Mouse (Mus musculus): Measurements from ENCODE around the gene Olfr1444. TPM values are rescaled to one million over a fixed set of nuclear protein-coding genes. Genes with fewer than 3 reads are reported as not detected.

Olfr1444 gene
- not detected in 2 replicates for polyA plus RNA-seq (2014; fragmentation: Nextera tagmentation; extraction: Ambion mirVana)

- no peaks in the 10 kb centered on the region for H3K9me3 ChIP-seq (ENCODE audit: control insufficient read depth, low read length)
Measured at GRCm38 (mm10) chr19:12856983-12857382, at the start of gene Olfr1444. Gene Olfr1444 (plus strand): TSS chr19:12857283.

DNA sequence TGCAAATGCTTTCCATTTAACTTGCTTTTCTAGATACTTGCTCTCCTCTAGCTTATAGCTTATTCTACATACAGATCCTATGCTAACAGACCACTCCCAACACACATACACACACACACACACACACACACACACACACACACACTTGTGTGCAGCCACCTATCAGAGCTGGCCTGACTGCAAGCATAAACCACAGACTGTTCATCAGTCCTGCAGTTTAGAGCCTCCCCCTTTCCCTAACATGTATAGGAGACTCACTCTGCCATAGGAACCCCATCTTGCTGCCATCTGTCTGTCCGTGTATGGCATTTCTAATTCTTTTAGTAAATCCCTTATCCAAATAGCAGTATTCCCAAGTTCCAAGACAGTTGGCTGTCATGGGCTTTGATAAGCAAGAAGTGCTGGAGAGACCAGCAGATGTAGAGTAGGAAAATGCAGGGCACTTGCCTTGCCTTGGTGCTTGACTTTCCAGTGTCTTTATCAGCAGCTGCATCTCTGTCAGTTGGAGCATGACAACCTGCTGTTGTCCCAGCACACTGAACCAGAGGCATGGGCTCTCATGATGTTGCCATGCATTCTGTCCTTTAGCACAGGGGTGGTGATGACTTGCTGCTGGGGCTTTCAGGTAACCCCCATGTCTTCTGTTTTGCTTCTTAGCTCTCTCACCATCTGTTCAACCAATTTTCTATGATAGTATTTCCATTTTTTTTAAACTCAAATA, 44.3 kb upstream of the Olfr1444 start:
- 69% methylated on average over 1 of the region's 1 CpGs for WGBS
- Histone ChIP-seq H3K4me2 (replicated peaks; ENCODE audit: low read depth, low read length) (no peak overlapping the region), H3K4me1 (ENCODE audit: control insufficient read depth, insufficient read depth, low read length) (no peaks in the 10 kb centered on the region), H3K27ac (ENCODE audit: low read depth, low read length) (no peak overlapping the region), H3K4me3 (ENCODE audit: low read length) (no peak overlapping the region), H3K27me3 (ENCODE audit: control insufficient read depth, insufficient read depth, low read length) (no peaks in the 10 kb centered on the region), H3K9me3 (ENCODE audit: control insufficient read depth, low read length) (no peaks in the 10 kb centered on the region), H3K36me3 (ENCODE audit: control insufficient read depth, insufficient read depth, low read length) (no peaks in the 10 kb centered on the region), H3K9ac (ENCODE audit: low read depth, low read length) (no peak overlapping the region)
- no peak for ATAC-seq (ENCODE audit: low FRiP score, low TSS enrichment)

More at GRCm38 (mm10) chr19:12856983-12857382, at the start of gene Olfr1444:
- Histone ChIP-seq H3K27me3 (ENCODE audit: control insufficient read depth, insufficient read depth, low read length) (no peaks in the 10 kb centered on the region), H3K27ac (ENCODE audit: low read depth, low read length) (no peak within 1 kb of the TSS), H3K4me3 (ENCODE audit: low read length) (no peak within 1 kb of the TSS), H3K36me3 (ENCODE audit: control insufficient read depth, insufficient read depth, low read length) (no peaks in the 10 kb centered on the region), H3K4me2 (replicated peaks; ENCODE audit: low read depth, low read length) (no peak within 1 kb of the TSS), H3K9ac (ENCODE audit: low read depth, low read length) (no peak within 1 kb of the TSS), H3K4me1 (ENCODE audit: control insufficient read depth, insufficient read depth, low read length) (no peaks in the 10 kb centered on the region)
- ATAC-seq (ENCODE audit: low FRiP score, low TSS enrichment) = no peak
- WGBS = 46% methylated on average over 1 of the region's 1 CpGs

DNA sequence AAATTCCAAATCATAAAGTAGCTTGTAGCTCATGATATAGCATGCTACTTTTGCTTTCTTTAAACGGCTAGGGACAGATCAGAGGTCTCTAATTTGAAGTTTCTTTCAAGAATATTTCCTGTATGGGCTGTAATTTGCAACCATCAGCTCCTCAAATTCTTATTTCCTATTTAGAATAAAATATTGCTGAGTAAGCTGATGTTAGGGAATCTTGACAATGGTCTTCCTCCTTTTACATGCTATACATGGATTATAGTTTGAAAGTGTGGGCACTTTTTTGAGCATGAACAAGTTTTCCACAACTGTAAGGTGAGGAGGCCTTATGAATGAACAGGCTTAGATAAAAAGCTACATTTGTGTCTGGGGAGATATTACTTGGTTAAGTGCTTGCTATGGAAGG, 43.2 kb upstream of the Olfr1444 start:
- Histone ChIP-seq H3K27me3 (ENCODE audit: control insufficient read depth, insufficient read depth, low read length) (no peaks in the 10 kb centered on the region), H3K36me3 (ENCODE audit: control insufficient read depth, insufficient read depth, low read length) (no peaks in the 10 kb centered on the region), H3K4me3 (ENCODE audit: low read length) (no peak overlapping the region), H3K9ac (ENCODE audit: low read depth, low read length) (no peak overlapping the region), H3K4me2 (replicated peaks; ENCODE audit: low read depth, low read length) (no peak overlapping the region), H3K4me1 (ENCODE audit: control insufficient read depth, insufficient read depth, low read length) (no peaks in the 10 kb centered on the region), H3K27ac (ENCODE audit: low read depth, low read length) (no peak overlapping the region), H3K9me3 (ENCODE audit: control insufficient read depth, low read length) (no peaks in the 10 kb centered on the region)
- no peak for ATAC-seq (ENCODE audit: low FRiP score, low TSS enrichment)
- WGBS = 79% methylated on average over 1 of the region's 1 CpGs

DNA sequence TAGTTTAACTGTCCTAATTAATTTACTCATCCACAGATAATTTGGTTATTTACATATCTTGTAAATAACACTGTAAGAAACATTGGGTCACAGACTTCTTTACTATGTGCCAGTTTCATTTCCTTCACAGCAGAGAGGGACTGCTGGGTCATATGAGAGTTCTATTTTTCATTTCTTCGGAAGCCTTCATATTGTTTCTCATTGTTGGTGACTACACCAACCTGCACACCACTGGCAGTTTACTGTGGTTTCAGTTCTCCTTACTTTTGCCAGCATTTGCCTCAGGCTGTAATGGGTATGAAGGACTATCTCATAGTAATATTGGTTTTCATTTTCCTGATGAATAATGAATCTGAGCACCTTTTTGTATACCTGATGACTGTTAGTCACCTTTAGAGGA, 38.6 kb upstream of the Olfr1444 start:
- 90% methylated on average over 1 of the region's 1 CpGs for WGBS
- ATAC-seq (ENCODE audit: low FRiP score, low TSS enrichment) = no peak
- Histone ChIP-seq H3K9ac (ENCODE audit: low read depth, low read length) (no peak overlapping the region), H3K36me3 (ENCODE audit: control insufficient read depth, insufficient read depth, low read length) (no peaks in the 10 kb centered on the region), H3K27me3 (ENCODE audit: control insufficient read depth, insufficient read depth, low read length) (no peaks in the 10 kb centered on the region), H3K4me1 (ENCODE audit: control insufficient read depth, insufficient read depth, low read length) (no peaks in the 10 kb centered on the region), H3K27ac (ENCODE audit: low read depth, low read length) (no peak overlapping the region), H3K4me3 (ENCODE audit: low read length) (no peak overlapping the region), H3K4me2 (replicated peaks; ENCODE audit: low read depth, low read length) (no peak overlapping the region), H3K9me3 (ENCODE audit: control insufficient read depth, low read length) (no peaks in the 10 kb centered on the region)

GRCm38 (mm10) chr19:12820383-12820782, 36.7 kb upstream of the Olfr1444 start:
- Histone ChIP-seq H3K36me3 (ENCODE audit: control insufficient read depth, insufficient read depth, low read length) (no peaks in the 10 kb centered on the region), H3K4me3 (ENCODE audit: low read length) (no peak overlapping the region), H3K27me3 (ENCODE audit: control insufficient read depth, insufficient read depth, low read length) (no peaks in the 10 kb centered on the region), H3K9me3 (ENCODE audit: control insufficient read depth, low read length) (no peaks in the 10 kb centered on the region), H3K4me1 (ENCODE audit: control insufficient read depth, insufficient read depth, low read length) (no peaks in the 10 kb centered on the region), H3K27ac (ENCODE audit: low read depth, low read length) (no peak overlapping the region), H3K4me2 (replicated peaks; ENCODE audit: low read depth, low read length) (no peak overlapping the region), H3K9ac (ENCODE audit: low read depth, low read length) (no peak overlapping the region)
- WGBS = 35% methylated on average over 4 of the region's 4 CpGs
- no peak for ATAC-seq (ENCODE audit: low FRiP score, low TSS enrichment)

DNA sequence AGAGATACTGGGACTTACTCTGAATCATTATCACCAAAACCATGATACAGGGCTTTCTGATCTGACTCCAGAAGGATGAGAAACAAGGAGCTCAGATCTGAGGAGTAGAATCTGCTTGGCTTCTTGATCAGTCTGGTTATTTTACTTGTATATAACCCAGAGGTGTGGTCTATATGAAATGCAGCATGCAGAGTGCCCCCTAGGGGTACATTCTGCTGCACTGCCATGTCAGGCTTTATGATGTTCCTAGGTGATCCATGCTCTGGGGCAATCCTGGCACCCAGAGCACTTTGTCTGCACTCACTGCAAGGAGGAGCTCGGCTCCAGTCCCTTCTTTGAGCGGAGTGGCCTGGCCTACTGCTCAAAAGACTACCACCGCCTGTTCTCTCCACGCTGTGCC, 32.5 kb upstream of the Olfr1444 start:
- Histone ChIP-seq H3K9me3 (ENCODE audit: control insufficient read depth, low read length) (no peaks in the 10 kb centered on the region), H3K4me2 (replicated peaks; ENCODE audit: low read depth, low read length) (no peak overlapping the region), H3K9ac (ENCODE audit: low read depth, low read length) (no peak overlapping the region), H3K4me3 (ENCODE audit: low read length) (no peak overlapping the region), H3K36me3 (ENCODE audit: control insufficient read depth, insufficient read depth, low read length) (no peaks in the 10 kb centered on the region), H3K4me1 (ENCODE audit: control insufficient read depth, insufficient read depth, low read length) (no peaks in the 10 kb centered on the region), H3K27ac (ENCODE audit: low read depth, low read length) (no peak overlapping the region), H3K27me3 (ENCODE audit: control insufficient read depth, insufficient read depth, low read length) (no peaks in the 10 kb centered on the region)
- ATAC-seq (ENCODE audit: low FRiP score, low TSS enrichment) = no peak
- WGBS = 77% methylated on average over 4 of the region's 4 CpGs

DNA sequence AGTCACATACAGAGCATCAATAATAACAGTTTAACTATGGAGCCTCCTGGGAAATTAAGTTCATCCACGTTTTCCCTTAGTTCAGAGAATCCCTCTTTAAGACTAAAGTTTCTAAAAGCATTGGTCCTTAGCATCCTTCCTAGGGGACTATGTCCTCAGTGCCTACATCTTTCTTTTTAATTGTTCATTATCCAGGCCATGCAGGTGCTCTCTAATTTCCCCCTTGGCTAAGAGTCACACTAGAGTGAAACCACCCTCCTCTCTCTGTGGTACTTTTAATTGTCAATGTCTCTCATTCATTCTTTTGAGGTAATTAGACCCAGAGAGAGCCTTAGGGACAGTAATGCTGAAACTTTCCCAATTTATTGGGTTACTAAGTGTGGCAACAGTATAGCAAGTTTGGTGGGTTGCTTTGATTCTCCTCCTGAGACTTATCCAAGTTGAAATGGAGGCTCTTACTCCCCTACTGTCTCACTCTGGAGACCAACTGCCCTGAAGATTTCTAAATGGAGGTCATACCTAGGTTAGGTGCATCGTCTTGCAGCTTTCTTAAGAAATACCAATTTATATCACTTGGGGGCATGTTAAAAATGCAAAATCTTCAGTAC, 26.2 kb upstream of the Olfr1444 start:
- WGBS = 72% methylated on average over 2 of the region's 2 CpGs
- H3K4me1 ChIP-seq (ENCODE audit: control insufficient read depth, insufficient read depth, low read length) = no peaks in the 10 kb centered on the region
- H3K4me3 ChIP-seq (ENCODE audit: low read length) = no peak overlapping the region

GRCm38 (mm10) chr19:12831559-12831958, 25.5 kb upstream of the Olfr1444 start:
- Histone ChIP-seq H3K4me1 (ENCODE audit: control insufficient read depth, insufficient read depth, low read length) (no peaks in the 10 kb centered on the region), H3K9ac (ENCODE audit: low read depth, low read length) (no peak overlapping the region), H3K27me3 (ENCODE audit: control insufficient read depth, insufficient read depth, low read length) (no peaks in the 10 kb centered on the region), H3K9me3 (ENCODE audit: control insufficient read depth, low read length) (no peaks in the 10 kb centered on the region), H3K4me2 (replicated peaks; ENCODE audit: low read depth, low read length) (no peak overlapping the region), H3K27ac (ENCODE audit: low read depth, low read length) (no peak overlapping the region), H3K4me3 (ENCODE audit: low read length) (no peak overlapping the region), H3K36me3 (ENCODE audit: control insufficient read depth, insufficient read depth, low read length) (no peaks in the 10 kb centered on the region)
- WGBS = 62% methylated on average over 1 of the region's 1 CpGs
- ATAC-seq (ENCODE audit: low FRiP score, low TSS enrichment) = no peak

More for the DNA sequence above, 26.2 kb upstream of the Olfr1444 start:
- H3K36me3 ChIP-seq (ENCODE audit: control insufficient read depth, insufficient read depth, low read length) = no peaks in the 10 kb centered on the region
- H3K27ac ChIP-seq (ENCODE audit: low read depth, low read length) = no peak overlapping the region
- ATAC-seq (ENCODE audit: low FRiP score, low TSS enrichment) = no peak
- H3K9me3 ChIP-seq (ENCODE audit: control insufficient read depth, low read length) = no peaks in the 10 kb centered on the region
- no peaks in the 10 kb centered on the region for H3K27me3 ChIP-seq (ENCODE audit: control insufficient read depth, insufficient read depth, low read length)
- H3K9ac ChIP-seq (ENCODE audit: low read depth, low read length) = no peak overlapping the region
- no peak overlapping the region for H3K4me2 ChIP-seq (replicated peaks; ENCODE audit: low read depth, low read length)

DNA sequence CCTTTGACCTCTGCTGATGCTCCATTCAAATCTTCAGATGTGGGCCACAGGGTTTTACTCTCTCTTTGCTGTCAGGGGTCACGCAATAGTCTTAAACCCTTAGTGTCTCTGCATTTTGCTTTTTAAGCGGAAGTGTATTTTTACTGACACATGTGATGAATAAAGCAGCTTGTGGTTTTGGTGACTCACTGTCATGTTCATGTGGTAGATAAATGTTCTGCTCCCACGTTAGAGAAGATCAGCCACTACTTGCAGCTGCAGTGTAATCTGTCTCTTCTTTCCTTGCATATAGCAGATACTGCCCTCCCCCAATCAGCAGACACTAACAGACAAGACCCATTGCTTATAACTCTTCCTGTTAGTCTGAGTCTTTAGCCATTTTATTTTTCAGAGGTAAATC, 23.5 kb upstream of the Olfr1444 start:
- no peaks in the 10 kb centered on the region for H3K27me3 ChIP-seq (ENCODE audit: control insufficient read depth, insufficient read depth, low read length)
- ATAC-seq (ENCODE audit: low FRiP score, low TSS enrichment) = no peak
- H3K9me3 ChIP-seq (ENCODE audit: control insufficient read depth, low read length) = no peaks in the 10 kb centered on the region
- H3K27ac ChIP-seq (ENCODE audit: low read depth, low read length) = no peak overlapping the region
- no peaks in the 10 kb centered on the region for H3K4me1 ChIP-seq (ENCODE audit: control insufficient read depth, insufficient read depth, low read length)
- H3K4me2 ChIP-seq (replicated peaks; ENCODE audit: low read depth, low read length) = no peak overlapping the region
- no peaks in the 10 kb centered on the region for H3K36me3 ChIP-seq (ENCODE audit: control insufficient read depth, insufficient read depth, low read length)
- no peak overlapping the region for H3K4me3 ChIP-seq (ENCODE audit: low read length)
- H3K9ac ChIP-seq (ENCODE audit: low read depth, low read length) = no peak overlapping the region
- 76% methylated on average over 3 of the region's 3 CpGs for WGBS

All from kidney, embryonic 14.5 days (tissue).